ENCODE assay signal across 4 mouse cellular contexts in genomic region chr13:5695581-5695980, GRCm38 (mm10).
DNase-seq lines count a peak whose midpoint lies in the region; TF ChIP-seq lines count a peak whose summit lies in the region.
"Not testable (repeated sequence)": the region's sequence is repeated elsewhere in the genome, so short reads cannot be mapped to it uniquely, and the experiment has no call there.

No protein-coding gene starts in this region.

- 0 out of 2 replicates have a peak, but pooled peaks have one; percentile 32 for TF ChIP-seq EP300 in ES-Bruce4 (IDR thresholded peaks at IDR 0.05; ENCODE audit: insufficient read depth, low read depth, low read length)

- not testable (repeated sequence) for H3K27ac ChIP-seq in ES-Bruce4 (ENCODE audit: insufficient read depth, low read length)

- H3K36me3 ChIP-seq in ES-Bruce4 (ENCODE audit: control insufficient read depth, insufficient read depth, low read length, poor library complexity, severe bottlenecking), result not testable (repeated sequence)

- H3K4me1 ChIP-seq in ES-Bruce4 (ENCODE audit: control insufficient read depth, insufficient read depth, low read length), result not testable (repeated sequence)

- DNase-seq in ES-CJ7 (ENCODE audit: low read depth, low spot score) (peak; percentile 81), R1 (ENCODE audit: low read depth, low spot score) (peak; percentile 81), ZHBTc4 (ENCODE audit: low read depth, low spot score) (peak; percentile 57)

- not testable (repeated sequence) for H3K9ac ChIP-seq in ES-Bruce4 (ENCODE audit: low read depth, poor library complexity, severe bottlenecking)

- not testable (repeated sequence) for TF ChIP-seq CTCF in ES-Bruce4 (IDR thresholded peaks at IDR 0.05; ENCODE audit: low read depth, low read length)

- H3K27me3 ChIP-seq in ES-Bruce4 (ENCODE audit: control insufficient read depth, insufficient read depth, low read length, poor library complexity, severe bottlenecking), result not testable (repeated sequence)

- peaks cover 22% of the 10 kb centered on the region for H3K9me3 ChIP-seq in ES-Bruce4 (replicated peaks; ENCODE audit: control insufficient read depth, insufficient read depth, low read length, poor library complexity, severe bottlenecking)

- H3K4me3 ChIP-seq in ES-Bruce4 (ENCODE audit: low read depth, low read length), result not testable (repeated sequence)

- TF ChIP-seq POLR2A in ES-Bruce4 (IDR thresholded peaks at IDR 0.05; ENCODE audit: insufficient read depth, low read length), result not testable (repeated sequence)
